Mouse (Mus musculus) inflammation-experienced regulatory T-cells, adult 6 months (primary cell): ENCODE results near the gene Pla2g10. TPM values are rescaled to one million over a fixed set of nuclear protein-coding genes. Genes with fewer than 3 reads are reported as not detected.
A peak's percentile ranks its signal among the peaks of the same experiment; 100 is the strongest.
"Not testable (repeated sequence)": the region's sequence is repeated elsewhere in the genome, so short reads cannot be mapped to it uniquely, and the experiment has no call there.

Source experiments
- ATAC-seq: one replicate; pipeline ENCODE4 v1.8.0; 2017
- polyA plus RNA-seq, 3 experiments: library from polyadenylated mRNA; unstranded; fragments of 100-300 nt; shearing (Covaris generic); gene quantifications; one replicate each; pipeline ENCODE4 v1.2.1; 2017

Gene Pla2g10
- polyA plus RNA-seq = under 1 TPM in 1 of 3 experiments, not detected in 2; 0.38 TPM

GRCm38 (mm10) chr16:13730285-13731255, at the start of gene Pla2g10:
Gene Pla2g10 (minus strand): TSS chr16:13730983.
- ATAC-seq = no peak

- not testable (repeated sequence) for ATAC-seq
Measured at GRCm38 (mm10) chr16:13774651-13775050, 43.9 kb upstream of the Pla2g10 start.

GRCm38 (mm10) chr16:13774011-13774410, 43.2 kb upstream of the Pla2g10 start:
- ATAC-seq = not testable (repeated sequence)

- ATAC-seq = not testable (repeated sequence)
Measured at GRCm38 (mm10) chr16:13772051-13772450, 41.3 kb upstream of the Pla2g10 start.

- ATAC-seq = not testable (repeated sequence)
Measured at GRCm38 (mm10) chr16:13771603-13772002, 40.8 kb upstream of the Pla2g10 start.

- no peak for ATAC-seq
Measured at GRCm38 (mm10) chr16:13766367-13766766, 35.6 kb upstream of the Pla2g10 start.

GRCm38 (mm10) chr16:13764519-13764918, 33.7 kb upstream of the Pla2g10 start:
- no peak for ATAC-seq

- not testable (repeated sequence) for ATAC-seq
Measured at GRCm38 (mm10) chr16:13762807-13763206, 32.0 kb upstream of the Pla2g10 start.

GRCm38 (mm10) chr16:13757823-13758222, 27.0 kb upstream of the Pla2g10 start:
- no peak for ATAC-seq

GRCm38 (mm10) chr16:13754400-13755190, 23.8 kb upstream of the Pla2g10 start:
- ATAC-seq = peak; percentile 97

- no peak for ATAC-seq
Measured at GRCm38 (mm10) chr16:13753986-13754385, 23.2 kb upstream of the Pla2g10 start.

- no peak for ATAC-seq
Measured at GRCm38 (mm10) chr16:13750626-13751025, 19.8 kb upstream of the Pla2g10 start.

- no peak for ATAC-seq
Measured at GRCm38 (mm10) chr16:13749981-13750380, 19.2 kb upstream of the Pla2g10 start.

- no peak for ATAC-seq
Measured at GRCm38 (mm10) chr16:13749306-13749705, 18.5 kb upstream of the Pla2g10 start.

- not testable (repeated sequence) for ATAC-seq
Measured at GRCm38 (mm10) chr16:13748813-13749212, 18.0 kb upstream of the Pla2g10 start.

GRCm38 (mm10) chr16:13748124-13748523, 17.3 kb upstream of the Pla2g10 start:
- ATAC-seq = no peak

GRCm38 (mm10) chr16:13747708-13748107, 16.9 kb upstream of the Pla2g10 start:
- no peak for ATAC-seq

- ATAC-seq = no peak
Measured at GRCm38 (mm10) chr16:13740844-13741243, 10.1 kb upstream of the Pla2g10 start.

GRCm38 (mm10) chr16:13739044-13739443, 8.3 kb upstream of the Pla2g10 start:
- ATAC-seq = not testable (repeated sequence)

GRCm38 (mm10) chr16:13735977-13736376, 5.2 kb upstream of the Pla2g10 start:
- no peak for ATAC-seq

GRCm38 (mm10) chr16:13733518-13734137, 2.8 kb upstream of the Pla2g10 start:
- peak; percentile 58 for ATAC-seq

- ATAC-seq = no peak
Measured at GRCm38 (mm10) chr16:13732786-13733185, 2.0 kb upstream of the Pla2g10 start.

- no peak for ATAC-seq
Measured at GRCm38 (mm10) chr16:13729428-13729827, 1.4 kb downstream of the Pla2g10 start.
